Mouse (Mus musculus) CH12.LX (cell line): ENCODE data around the gene Kpna6. TPM values are rescaled to one million over a fixed set of nuclear protein-coding genes. Genes with fewer than 3 reads are reported as not detected.

Source experiments
- DNase-seq: peaks from one replicate; pipeline ENCODE4 v3.0.0-alpha.2; 2013; ENCODE audit errors: extremely low read depth
- H3K27ac ChIP-seq: 2 replicates; pipeline ENCODE4 v1.5.1; 2012; ENCODE audit warnings: low read depth, mild to moderate bottlenecking, control low read depth, moderate library complexity; ENCODE audit not compliant: insufficient read depth
- H3K27me3 ChIP-seq: replicated peaks from 2 replicates; pipeline ENCODE3; 2012; ENCODE audit warnings: inconsistent platforms
- H3K36me3 ChIP-seq, 2 experiments: replicated peaks in 1 of 2; 2 replicates each; pipeline versions ENCODE3 to v1.6.1; 2012; ENCODE audit warnings: inconsistent platforms in 1 of 2, low read length in 1 of 2, mild to moderate bottlenecking in 1 of 2, mixed read lengths in 1 of 2, moderate library complexity in 1 of 2; ENCODE audit not compliant: control insufficient read depth in 1 of 2, insufficient read depth in 1 of 2
- H3K4me1 ChIP-seq, 2 experiments: 2 replicates each; pipeline ENCODE4 v1.6.1; 2012; ENCODE audit warnings: inconsistent platforms in 1 of 2, moderate library complexity in 1 of 2; ENCODE audit not compliant: insufficient read depth in 2 of 2, control insufficient read depth in 1 of 2
- H3K4me2 ChIP-seq: 2 replicates; pipeline ENCODE4 v1.6.1; 2012; ENCODE audit warnings: low read depth, mild to moderate bottlenecking, control low read depth; ENCODE audit not compliant: poor library complexity, insufficient read depth, severe bottlenecking
- H3K4me3 ChIP-seq, 3 experiments: fragments of 150-350 bp in 1 of 3; sonication (generic) in 1 of 3; replicated peaks in 1 of 3; 2 replicates each; pipeline versions ENCODE3 to v1.5.1; 2011 to 2012; ENCODE audit warnings: low read depth in 2 of 3, low read length in 2 of 3, mild to moderate bottlenecking in 2 of 3, moderate library complexity in 2 of 3, control low read depth in 1 of 3, improper control_type of control experiment in 1 of 3, inconsistent platforms in 1 of 3, mixed read lengths in 1 of 3; ENCODE audit not compliant: poor library complexity in 1 of 3
- H3K79me2 ChIP-seq: replicated peaks from 2 replicates; pipeline ENCODE4 v1.6.1; 2012; ENCODE audit warnings: mild to moderate bottlenecking, moderate library complexity; ENCODE audit not compliant: control insufficient read depth, poor library complexity, insufficient read depth, severe bottlenecking; ENCODE audit errors: extremely low read depth
- H3K9ac ChIP-seq: 2 replicates; pipeline ENCODE4 v1.6.1; 2012; ENCODE audit warnings: low read depth, mild to moderate bottlenecking, control low read depth, moderate library complexity; ENCODE audit not compliant: insufficient read depth
- H3K9me3 ChIP-seq: replicated peaks from 2 replicates; pipeline ENCODE3; 2012; ENCODE audit warnings: low read length, inconsistent platforms, mixed read lengths
- CHD1 ChIP-seq: IDR thresholded peaks from 2 replicates; pipeline ENCODE4 v1.6.1; 2012; ENCODE audit warnings: low read depth, low read length, improper control_type of control experiment, inconsistent platforms
- CHD2 ChIP-seq: IDR thresholded peaks from 2 replicates; pipeline ENCODE4 v1.6.1; 2011; ENCODE audit warnings: low read length, improper control_type of control experiment
- E2F4 ChIP-seq: IDR thresholded peaks from 2 replicates; pipeline ENCODE4 v1.6.1; 2011; ENCODE audit warnings: low read depth, low read length, improper control_type of control experiment; ENCODE audit not compliant: insufficient replicate concordance
- ETS1 ChIP-seq: conservative IDR thresholded peaks from 2 replicates; pipeline ENCODE4 v1.6.1; 2012; ENCODE audit warnings: low read depth, mild to moderate bottlenecking, inconsistent platforms, low read length, improper control_type of control experiment, moderate library complexity
- GABPA ChIP-seq: IDR thresholded peaks from 2 replicates; pipeline ENCODE4 v1.6.1; 2012; ENCODE audit warnings: low read depth, low read length, improper control_type of control experiment, inconsistent platforms; ENCODE audit not compliant: insufficient replicate concordance
- HCFC1 ChIP-seq: IDR thresholded peaks from 2 replicates; pipeline ENCODE4 v1.6.1; 2012; ENCODE audit warnings: low read depth, mild to moderate bottlenecking, inconsistent platforms, low read length, improper control_type of control experiment
- IRF4 ChIP-seq: IDR thresholded peaks from 2 replicates; pipeline ENCODE4 v1.6.1; 2014; ENCODE audit warnings: low read depth, mild to moderate bottlenecking, inconsistent platforms, low read length, improper control_type of control experiment
- JUN ChIP-seq: IDR thresholded peaks from 2 replicates; pipeline ENCODE4 v1.6.1; 2011; ENCODE audit warnings: low read depth, mild to moderate bottlenecking, low read length, improper control_type of control experiment, moderate library complexity; ENCODE audit not compliant: insufficient read depth
- JUND ChIP-seq: conservative IDR thresholded peaks from 2 replicates; pipeline ENCODE4 v1.6.1; 2011; ENCODE audit warnings: low read depth, low read length, improper control_type of control experiment
- MAFK ChIP-seq: IDR thresholded peaks from 2 replicates; pipeline ENCODE4 v1.6.1; 2011; ENCODE audit warnings: low read length, improper control_type of control experiment; ENCODE audit not compliant: insufficient replicate concordance
- MAX ChIP-seq: IDR thresholded peaks from 2 replicates; pipeline ENCODE4 v1.6.1; 2011; ENCODE audit warnings: low read length, improper control_type of control experiment
- MEF2A ChIP-seq: IDR thresholded peaks from 2 replicates; pipeline ENCODE4 v1.6.1; 2014; ENCODE audit warnings: low read depth, mild to moderate bottlenecking, inconsistent platforms, low read length, improper control_type of control experiment, borderline replicate concordance
- MXI1 ChIP-seq: IDR thresholded peaks from 2 replicates; pipeline ENCODE4 v1.6.1; 2011; ENCODE audit warnings: mild to moderate bottlenecking, low read depth, low read length, improper control_type of control experiment
- MYC ChIP-seq: IDR thresholded peaks from 2 replicates; pipeline ENCODE4 v1.6.1; 2011; ENCODE audit warnings: low read depth, mild to moderate bottlenecking, improper control_type of control experiment, low read length
- NRF1 ChIP-seq: IDR thresholded peaks from 2 replicates; pipeline ENCODE4 v1.6.1; 2014; ENCODE audit warnings: low read depth, mild to moderate bottlenecking, inconsistent platforms, low read length, improper control_type of control experiment, moderate library complexity
- PAX5 ChIP-seq: IDR thresholded peaks from 2 replicates; pipeline ENCODE4 v1.6.1; 2012; ENCODE audit warnings: low read length, inconsistent platforms, mixed read lengths
- POLR2A ChIP-seq: IDR thresholded peaks from 2 replicates; pipeline ENCODE4 v1.6.1; 2011; ENCODE audit warnings: low read depth, mild to moderate bottlenecking, improper control_type of control experiment, low read length
- POLR2AphosphoS2 ChIP-seq: IDR thresholded peaks from 2 replicates; pipeline ENCODE4 v1.6.1; 2011; ENCODE audit warnings: low read depth, low read length, improper control_type of control experiment
- RAD21 ChIP-seq: IDR thresholded peaks from 2 replicates; pipeline ENCODE4 v1.6.1; 2011; ENCODE audit warnings: low read depth, mild to moderate bottlenecking, low read length, improper control_type of control experiment, moderate library complexity
- SMC3 ChIP-seq: IDR thresholded peaks from 2 replicates; pipeline ENCODE4 v1.6.1; 2011; ENCODE audit warnings: low read depth, low read length, improper control_type of control experiment
- TBP ChIP-seq: conservative IDR thresholded peaks from 2 replicates; pipeline ENCODE4 v1.6.1; 2011; ENCODE audit warnings: low read depth, low read length, improper control_type of control experiment
- TCF12 ChIP-seq: IDR thresholded peaks from 2 replicates; pipeline ENCODE4 v1.6.1; 2014; ENCODE audit warnings: low read depth, mild to moderate bottlenecking, inconsistent platforms, low read length, improper control_type of control experiment
- UBTF ChIP-seq: IDR thresholded peaks from 2 replicates; pipeline ENCODE4 v1.6.1; 2012; ENCODE audit warnings: low read depth, mild to moderate bottlenecking, inconsistent platforms, low read length, improper control_type of control experiment, moderate library complexity
- USF1 ChIP-seq: IDR thresholded peaks from 2 replicates; pipeline ENCODE4 v1.6.1; 2014; ENCODE audit warnings: low read depth, mild to moderate bottlenecking, inconsistent platforms, low read length, improper control_type of control experiment
- ZMIZ1 ChIP-seq: IDR thresholded peaks from 2 replicates; pipeline ENCODE4 v1.6.1; 2012; ENCODE audit warnings: low read depth, mild to moderate bottlenecking, inconsistent platforms, low read length, improper control_type of control experiment
- ZNF384 ChIP-seq: IDR thresholded peaks from 2 replicates; pipeline ENCODE4 v1.6.1; 2012; ENCODE audit warnings: low read depth, low read length, improper control_type of control experiment, inconsistent platforms
- dilution Hi-C: fragments of 300-500 bp; cut with MboI; formaldehyde crosslinking; loops from 2 replicates; pipeline ENCODE4 v1.14.3; 2020; ENCODE audit warnings: low sequenced_read_pairs; ENCODE audit not compliant: extremely low pct_unique_long_range_greater_than_20kb, extremely low pct_ligation_motif_present
- in situ Hi-C: fragments of 300-500 bp; cut with MboI; formaldehyde crosslinking; loops from 3 replicates; pipeline ENCODE4 v1.14.3; 2019; ENCODE audit warnings: low sequenced_read_pairs, low pct_ligation_motif_present, low pct_unique_long_range_greater_than_20kb, mixed read lengths
- polyA plus RNA-seq: library from polyadenylated mRNA; unstranded; fragments of >175 nt; gene quantifications from 2 replicates; pipeline ENCODE4 v1.2.1, GENCODE M21; 2012; ENCODE audit warnings: low read depth; ENCODE audit not compliant: insufficient read length
- total RNA-seq, 2 experiments: library from RNA; depleted of rRNA; stranded (reverse); fragments of 300-350 nt in 1 of 2; fragments of >200 nt in 1 of 2; gene quantifications; 2 replicates each; pipeline ENCODE4 v1.2.3; 2012 to 2014

Kpna6 gene
- total and polyA plus RNA-seq, 3 experiments, result 17.3 to 25.8 (median 19.6) TPM

DNA sequence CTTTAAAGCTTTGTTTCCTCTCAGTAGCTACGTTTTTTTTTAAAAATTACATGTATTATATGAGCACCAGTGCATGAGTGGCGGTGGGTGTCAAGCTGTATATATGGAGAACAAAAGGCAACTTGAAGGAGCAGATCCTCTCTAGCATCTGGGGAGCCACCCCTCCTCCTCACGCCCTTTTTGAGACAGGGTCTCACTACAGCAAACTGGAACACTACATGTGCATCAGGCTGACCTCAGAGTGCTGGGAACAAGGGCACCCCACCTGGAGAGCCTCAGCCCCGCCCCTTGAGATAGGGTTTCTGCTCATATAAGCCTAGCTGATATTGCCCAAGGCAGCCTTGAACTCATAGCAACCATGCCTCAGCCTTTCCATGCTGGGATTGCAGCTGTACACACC, 47.1 kb downstream of the Kpna6 start:
- H3K79me2 ChIP-seq, result no peaks in the 10 kb centered on the region
- no peak overlapping the region for H3K4me2 ChIP-seq
- no peak for DNase-seq
- dilution Hi-C loops, result no loop called here
- peaks cover 10 to 54% of the 10 kb centered on the region in 2 experiments for H3K4me1 ChIP-seq
- no peaks in the 10 kb centered on the region for H3K27me3 ChIP-seq
- no peaks in the 10 kb centered on the region for H3K9me3 ChIP-seq
- H3K27ac ChIP-seq, result peak overlapping the region; percentile 66; the same call in 1 of the 2 replicates
- H3K36me3 ChIP-seq, result peaks cover 44 to 63% of the 10 kb centered on the region in 2 experiments
- TF ChIP-seq TBP (no peak), MXI1 (no peak), JUND (no peak), CHD2 (no peak), TCF12 (no peak), MEF2A (no peak), ZMIZ1 (no peak), POLR2AphosphoS2 (no peak), MAFK (no peak), ETS1 (no peak), UBTF (no peak), CHD1 (no peak), SMC3 (no peak), USF1 (no peak), IRF4 (no peak), POLR2A (no peak)
- no peak overlapping the region for H3K4me3 ChIP-seq
- in situ Hi-C loops, result no loop called here
- H3K9ac ChIP-seq, result no peak overlapping the region

DNA sequence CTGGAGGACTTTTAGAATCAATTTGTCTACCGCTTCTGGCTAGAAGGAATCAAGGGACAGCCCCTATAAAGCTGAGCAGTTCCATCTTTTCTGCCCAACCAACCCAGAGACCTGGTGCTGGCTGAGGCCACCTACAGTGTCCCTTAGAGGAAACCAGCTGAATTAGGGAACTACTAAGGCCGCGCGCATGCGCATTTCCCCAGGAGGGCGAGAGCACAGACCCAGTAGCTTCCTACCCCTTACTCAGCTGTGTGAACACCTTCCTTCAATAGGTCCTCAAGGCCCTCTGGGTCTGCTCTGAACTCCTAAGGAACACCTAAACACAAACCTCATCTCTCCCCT, 47.6 kb downstream of the Kpna6 start:
- Histone ChIP-seq H3K4me2 (peak overlapping the region; percentile 35; the same call in 1 of the 2 replicates), H3K4me1 (peaks cover 11 to 59% of the 10 kb centered on the region in 2 experiments), H3K9ac (no peak overlapping the region), H3K27ac (peak overlapping the region; percentile 66; the same call in 1 of the 2 replicates), H3K79me2 (no peaks in the 10 kb centered on the region), H3K4me3 (peak overlapping the region in 2 of 3 experiments; percentile 6 to 28), H3K36me3 (peaks cover 39 to 58% of the 10 kb centered on the region in 2 experiments), H3K9me3 (no peaks in the 10 kb centered on the region), H3K27me3 (no peaks in the 10 kb centered on the region)
- dilution Hi-C loops, result no loop called here
- in situ Hi-C loops, result no loop called here
- no peak for TF ChIP-seq JUN
- TF ChIP-seq E2F4, result no peak
- TF ChIP-seq HCFC1, result no peak
- TF ChIP-seq POLR2AphosphoS2, result no peak
- no peak for TF ChIP-seq GABPA
- no peak for TF ChIP-seq ZNF384
- TF ChIP-seq TCF12, result no peak
- no peak for TF ChIP-seq USF1
- TF ChIP-seq MAX, result no peak
- no peak for TF ChIP-seq TBP
- TF ChIP-seq PAX5, result no peak
- no peak for TF ChIP-seq MYC
- 0 out of 2 replicates have a peak, but pooled peaks have one; percentile 21 for TF ChIP-seq MXI1
- no peak for TF ChIP-seq UBTF
- peak; percentile 87 for TF ChIP-seq NRF1
- no peak for TF ChIP-seq RAD21
- peak; percentile 89 for DNase-seq
